Mouse (Mus musculus): ENCODE results near the gene Tlnrd1. TPM values are rescaled to one million over a fixed set of nuclear protein-coding genes. Genes with fewer than 3 reads are reported as not detected.
"Not testable (repeated sequence)": the region's sequence is repeated elsewhere in the genome, so short reads cannot be mapped to it uniquely, and the experiment has no call there.

Gene Tlnrd1
- polyA plus RNA-seq, 1 experiment from 2014 or later, result 10.9 TPM

DNA sequence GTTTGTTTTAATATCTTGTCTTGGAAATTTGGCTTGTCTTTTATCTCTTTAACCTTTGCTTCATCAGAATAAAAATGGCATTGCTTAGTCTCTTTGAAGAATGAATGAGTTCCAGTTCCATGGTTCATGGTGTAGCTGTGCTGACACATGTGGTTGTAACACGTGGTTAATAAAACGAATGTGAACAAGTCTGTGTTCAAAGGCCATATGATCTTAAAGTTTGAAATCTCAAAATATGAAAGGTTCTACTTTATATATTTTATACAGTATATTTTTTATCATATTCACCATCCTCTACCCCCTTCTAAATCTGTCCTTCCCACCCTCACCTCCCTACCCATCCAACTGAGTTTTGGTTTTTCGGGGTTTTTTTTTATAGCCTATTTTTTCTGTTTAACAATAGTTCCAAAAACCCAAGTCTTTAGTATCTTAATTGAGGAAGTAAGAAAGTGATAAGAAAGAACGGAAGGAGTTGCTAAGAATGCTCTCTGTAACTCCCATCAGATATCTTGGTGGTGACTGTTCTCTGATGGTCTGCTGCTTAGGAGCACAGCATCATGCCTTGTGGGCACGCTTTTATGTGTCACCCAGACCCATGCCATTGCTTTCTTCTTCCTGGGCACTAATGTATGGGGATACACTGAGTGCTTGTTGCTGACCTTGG, 12.1 kb upstream of the Tlnrd1 start:
- H3K36me3 ChIP-seq (replicated peaks), result peaks cover 51% of the 10 kb centered on the region
- 96% methylated on average over 5 of the region's 5 CpGs for WGBS
- no peak overlapping the region for H3K27ac ChIP-seq
- H3K9me3 ChIP-seq, result no peaks in the 10 kb centered on the region
- ATAC-seq (ENCODE audit: low FRiP score), result no peak
- no peaks in the 10 kb centered on the region for H3K27me3 ChIP-seq
- H3K4me3 ChIP-seq (replicated peaks), result no peak overlapping the region
- H3K4me2 ChIP-seq, result no peak overlapping the region
- H3K9ac ChIP-seq, result no peak overlapping the region
- H3K4me1 ChIP-seq, result peaks cover 16% of the 10 kb centered on the region

DNA sequence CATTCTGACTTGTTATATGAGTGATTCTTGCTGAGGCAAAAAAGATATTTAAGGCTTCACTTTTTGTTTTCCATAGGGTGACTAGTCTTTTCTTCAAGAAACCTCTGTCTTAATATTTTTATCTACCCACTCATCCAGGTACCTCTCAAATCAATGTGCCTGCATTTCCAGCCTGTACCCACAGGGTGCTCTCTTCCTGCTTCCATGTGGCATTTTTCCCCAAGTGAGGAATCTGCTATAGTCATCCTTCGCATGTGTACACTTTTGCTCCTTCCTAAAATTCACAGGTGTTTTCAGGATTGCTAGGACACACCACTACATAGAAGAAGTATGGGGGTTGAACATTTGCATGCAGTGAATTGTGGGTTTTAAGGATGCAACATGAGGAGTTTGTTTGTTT, 10.2 kb upstream of the Tlnrd1 start:
- ATAC-seq (ENCODE audit: low FRiP score), result no peak
- H3K4me3 ChIP-seq (replicated peaks), result no peak overlapping the region

DNA sequence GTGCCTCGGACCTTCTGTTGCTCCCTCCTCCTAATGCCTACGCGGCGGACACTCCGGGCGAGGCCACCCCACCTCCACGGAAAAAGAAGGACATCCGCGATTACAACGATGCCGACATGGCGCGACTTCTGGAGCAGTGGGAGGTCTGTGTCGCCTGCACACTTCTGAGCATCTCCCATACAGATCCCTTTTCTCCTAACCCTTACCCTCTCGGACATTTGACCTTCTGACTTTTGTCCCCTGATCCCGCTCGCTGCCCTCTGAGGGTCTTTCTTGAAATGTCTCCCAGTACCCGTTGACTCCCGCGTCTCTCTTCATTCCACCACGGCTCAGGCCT, 8.2 kb upstream of the Tlnrd1 start:
- ATAC-seq (ENCODE audit: low FRiP score), result peak; percentile 25
- Histone ChIP-seq H3K9ac (peak overlapping the region; percentile 79), H3K9me3 (no peaks in the 10 kb centered on the region), H3K36me3 (replicated peaks) (peaks cover 16% of the 10 kb centered on the region), H3K27ac (peak overlapping the region; percentile 83), H3K27me3 (no peaks in the 10 kb centered on the region), H3K4me2 (peak overlapping the region; percentile 80), H3K4me3 (replicated peaks) (peak overlapping the region; percentile 75), H3K4me1 (peaks cover 16% of the 10 kb centered on the region)
- 0% methylated on average over 19 of the region's 21 CpGs for WGBS

More for the DNA sequence above, 10.2 kb upstream of the Tlnrd1 start:
- Histone ChIP-seq H3K27me3 (no peaks in the 10 kb centered on the region), H3K4me2 (no peak overlapping the region), H3K9me3 (no peaks in the 10 kb centered on the region), H3K36me3 (replicated peaks) (peaks cover 36% of the 10 kb centered on the region), H3K27ac (no peak overlapping the region), H3K4me1 (peaks cover 16% of the 10 kb centered on the region), H3K9ac (no peak overlapping the region)
- 93% methylated on average over 1 of the region's 1 CpGs for WGBS

DNA sequence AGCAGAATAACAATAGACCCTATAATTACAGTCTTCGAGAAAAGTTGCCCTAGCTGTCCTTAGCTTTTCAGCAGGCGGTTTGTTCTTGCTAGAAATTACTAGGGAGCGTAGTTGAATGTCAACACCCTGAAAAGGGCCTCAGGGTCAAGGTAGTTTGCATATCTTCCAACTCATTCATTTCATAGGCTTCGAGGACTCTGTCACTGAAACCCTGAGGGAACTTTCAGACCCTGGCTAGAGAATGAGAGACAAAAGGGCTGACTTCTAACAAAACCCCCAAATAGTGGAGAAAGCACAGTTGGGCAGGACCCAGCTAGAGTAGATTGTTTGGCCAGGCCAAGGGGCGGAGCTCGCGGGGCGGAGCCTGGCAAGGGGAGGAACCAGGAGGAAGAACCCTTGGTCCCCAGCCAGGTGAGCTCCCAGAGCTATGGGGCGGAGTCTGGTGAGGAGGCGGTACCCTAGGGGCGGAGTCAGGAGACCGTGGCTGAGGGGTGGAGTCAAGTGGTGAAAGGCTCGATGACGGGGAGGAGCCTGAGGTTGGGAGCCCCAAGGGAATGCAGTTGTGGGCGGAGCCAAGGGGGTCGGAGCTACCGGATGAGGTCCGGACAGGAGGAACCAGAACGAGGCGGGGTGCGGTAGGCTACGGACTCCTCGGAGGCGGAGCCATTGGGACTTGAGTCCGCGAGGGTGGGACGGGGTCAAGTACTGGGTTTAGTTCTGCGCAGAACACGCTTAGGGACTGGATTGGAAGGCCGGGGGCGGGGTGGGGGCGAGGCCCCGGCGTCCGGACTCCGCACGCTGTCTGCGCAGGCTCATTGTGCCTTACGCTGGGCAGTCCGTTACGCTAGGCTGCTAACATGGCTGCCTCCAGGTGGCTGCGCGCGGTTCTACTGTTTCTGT, 7.6 kb upstream of the Tlnrd1 start:
- Histone ChIP-seq H3K9me3 (peaks cover 2% of the 10 kb centered on the region; the same call in 1 of the 2 replicates), H3K4me2 (peak overlapping the region; percentile 80), H3K36me3 (replicated peaks) (peaks cover 13% of the 10 kb centered on the region), H3K4me3 (replicated peaks) (peak overlapping the region; percentile 75), H3K27me3 (no peaks in the 10 kb centered on the region), H3K4me1 (peaks cover 16% of the 10 kb centered on the region), H3K27ac (peak overlapping the region; percentile 83), H3K9ac (peak overlapping the region; percentile 79)
- 3% methylated on average over 33 of the region's 44 CpGs for WGBS
- peak; percentile 96 for ATAC-seq (ENCODE audit: low FRiP score)

DNA sequence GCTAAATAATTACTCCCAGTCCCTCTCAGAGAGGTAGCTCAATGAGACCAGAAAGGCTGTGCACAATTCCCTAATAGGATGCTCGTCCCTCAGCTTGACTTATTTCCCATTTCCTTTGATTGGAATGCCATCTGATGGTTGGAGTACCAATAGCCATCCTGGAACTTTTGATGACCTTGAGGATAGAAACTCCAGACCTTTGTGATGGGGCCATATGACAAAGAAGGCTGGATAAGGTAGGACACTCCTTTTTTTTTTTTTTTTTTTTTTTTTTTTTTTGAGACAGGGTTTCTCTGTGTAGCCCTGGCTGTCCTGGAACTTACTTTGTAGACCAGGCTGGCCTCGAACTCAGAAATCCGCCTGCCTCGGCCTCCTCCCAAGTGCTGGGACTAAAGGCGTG, 5.8 kb upstream of the Tlnrd1 start:
- not testable (repeated sequence) for H3K27ac ChIP-seq; H3K9ac ChIP-seq; H3K36me3 ChIP-seq (replicated peaks); H3K4me3 ChIP-seq (replicated peaks); H3K4me2 ChIP-seq; ATAC-seq (ENCODE audit: low FRiP score); H3K9me3 ChIP-seq; H3K27me3 ChIP-seq
- 87% methylated on average over 5 of the region's 5 CpGs for WGBS
- H3K4me1 ChIP-seq, result peaks cover 20% of the 10 kb centered on the region

DNA sequence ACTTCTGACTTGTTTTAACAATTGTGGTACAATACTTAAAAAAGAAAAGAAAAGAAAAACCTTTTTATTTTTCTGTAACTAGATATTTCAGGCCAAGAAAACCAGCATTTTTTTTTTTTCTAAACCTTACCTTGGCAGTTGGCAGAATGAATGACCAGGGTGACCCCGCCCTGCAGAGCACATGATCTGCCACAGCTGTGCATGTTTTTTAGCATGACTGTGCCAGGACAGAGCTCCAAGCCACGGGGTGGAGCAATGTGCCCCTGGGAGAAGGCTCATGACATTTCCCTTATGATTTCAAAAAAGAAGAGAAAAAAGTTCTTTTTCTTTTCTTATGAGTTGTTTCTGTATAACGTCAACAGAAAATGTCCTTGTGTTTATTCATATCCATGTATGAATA, 5.3 kb upstream of the Tlnrd1 start:
- Histone ChIP-seq H3K9ac (no peak overlapping the region), H3K27ac (no peak overlapping the region), H3K4me3 (replicated peaks) (no peak overlapping the region), H3K4me1 (peaks cover 24% of the 10 kb centered on the region), H3K9me3 (peaks cover 4% of the 10 kb centered on the region; the same call in 1 of the 2 replicates), H3K4me2 (no peak overlapping the region), H3K36me3 (replicated peaks) (no peaks in the 10 kb centered on the region), H3K27me3 (no peaks in the 10 kb centered on the region)
- ATAC-seq (ENCODE audit: low FRiP score), result no peak
- 71% methylated on average over 3 of the region's 3 CpGs for WGBS

DNA sequence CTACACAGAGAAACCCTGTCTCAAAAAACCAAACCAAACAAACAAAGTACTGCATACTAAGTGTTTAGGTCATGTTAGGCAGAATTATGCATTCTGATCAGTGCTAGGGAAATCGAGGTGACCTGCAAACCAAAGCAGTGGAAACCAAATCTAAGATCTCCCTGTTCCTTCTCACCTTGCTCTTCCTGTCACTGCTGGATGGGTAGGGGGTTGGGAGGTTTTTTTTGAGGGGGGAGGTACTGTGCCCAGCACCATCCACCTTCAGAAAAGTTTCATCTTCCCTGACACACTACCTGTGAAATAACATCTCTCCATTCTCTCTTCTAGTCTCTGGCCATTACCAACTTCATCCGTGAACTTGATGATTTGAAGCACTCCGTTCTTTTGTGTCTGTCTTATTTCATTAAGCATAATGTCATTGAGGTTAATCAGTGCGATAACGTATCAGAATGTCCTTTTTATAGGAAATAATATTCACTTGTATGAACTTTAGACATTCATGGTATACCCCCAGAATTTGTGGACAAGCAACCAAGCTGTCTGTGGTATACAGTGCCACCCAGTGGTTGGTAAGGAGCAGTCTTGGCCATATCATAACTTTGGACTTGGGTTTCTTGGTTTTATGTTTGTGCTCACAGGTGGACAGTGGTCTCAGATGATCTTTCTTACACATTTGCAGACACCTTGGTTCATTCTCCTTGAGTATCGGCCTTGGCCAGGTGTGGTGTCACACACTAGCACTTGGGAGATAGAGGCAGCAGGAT, 2.4 kb upstream of the Tlnrd1 start:
- Histone ChIP-seq H3K4me2 (no peak overlapping the region), H3K4me3 (replicated peaks) (no peak overlapping the region), H3K9ac (no peak overlapping the region), H3K9me3 (peaks cover 9% of the 10 kb centered on the region; the same call in 1 of the 2 replicates), H3K27me3 (no peaks in the 10 kb centered on the region), H3K4me1 (peaks cover 30% of the 10 kb centered on the region), H3K36me3 (replicated peaks) (peaks cover 10% of the 10 kb centered on the region), H3K27ac (no peak overlapping the region)
- ATAC-seq (ENCODE audit: low FRiP score), result no peak
- WGBS, result 95% methylated on average over 6 of the region's 6 CpGs

DNA sequence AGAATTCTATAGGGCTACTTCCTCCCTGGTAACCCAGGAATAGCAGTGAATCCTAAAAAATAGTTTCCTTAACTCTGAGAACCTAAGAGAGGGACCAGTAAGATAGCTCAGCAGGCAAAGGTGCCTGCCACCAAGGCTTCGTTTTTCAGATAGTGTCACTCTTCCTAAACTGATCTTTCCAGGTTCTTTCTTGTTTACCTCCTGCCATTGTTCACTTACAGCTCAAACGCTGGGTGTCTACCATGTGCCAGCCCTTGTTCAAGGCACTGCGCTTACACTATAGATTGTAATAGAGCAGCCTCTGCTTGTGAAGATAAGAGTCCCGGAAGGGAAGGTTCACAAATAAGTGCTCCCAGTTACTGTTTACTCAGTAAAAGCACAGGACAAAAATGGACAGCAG, 1.7 kb upstream of the Tlnrd1 start:
- H3K27me3 ChIP-seq, result no peaks in the 10 kb centered on the region
- H3K4me3 ChIP-seq (replicated peaks), result no peak overlapping the region
- ATAC-seq (ENCODE audit: low FRiP score), result no peak
- H3K4me1 ChIP-seq, result peaks cover 36% of the 10 kb centered on the region
- H3K4me2 ChIP-seq, result no peak overlapping the region
- peaks cover 10% of the 10 kb centered on the region for H3K36me3 ChIP-seq (replicated peaks)
- no peak overlapping the region for H3K9ac ChIP-seq
- 93% methylated on average over 4 of the region's 4 CpGs for WGBS
- H3K27ac ChIP-seq, result no peak overlapping the region
- peaks cover 9% of the 10 kb centered on the region; the same call in 1 of the 2 replicates for H3K9me3 ChIP-seq

DNA sequence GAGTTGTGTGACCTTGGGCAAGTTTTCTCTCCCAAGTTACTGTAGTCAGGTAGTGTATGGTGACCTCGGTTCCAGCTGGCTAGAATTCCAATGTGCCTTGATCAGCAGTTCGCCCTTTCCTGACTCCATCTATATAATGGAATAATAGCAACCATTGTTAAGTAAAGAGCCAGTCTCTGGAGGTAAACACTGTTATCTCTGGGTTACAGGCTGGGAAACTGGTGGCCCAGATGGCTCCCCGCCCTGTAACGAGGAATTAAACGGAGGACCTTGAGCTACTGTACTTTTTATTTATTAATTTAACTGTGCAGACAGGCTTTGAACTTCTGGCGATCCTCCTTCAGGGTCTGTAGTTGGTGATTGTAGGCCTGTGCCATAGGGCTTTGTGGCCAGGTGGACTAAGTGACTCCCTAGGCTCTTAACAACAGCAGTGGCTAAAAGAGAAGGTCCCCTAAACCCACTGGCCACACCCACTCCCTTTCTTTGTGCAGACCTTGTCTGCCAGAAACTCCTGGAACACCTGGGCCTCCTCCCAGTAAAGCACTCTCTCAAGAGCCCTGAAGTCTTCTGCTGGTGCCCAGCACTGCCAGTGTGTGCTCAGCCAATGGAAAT, 922 bp upstream of the Tlnrd1 start:
- WGBS, result 43% methylated on average over 6 of the region's 6 CpGs
- Histone ChIP-seq H3K4me3 (replicated peaks) (peak overlapping the region; percentile 64), H3K9ac (peak overlapping the region; percentile 80; the same call in 1 of the 2 replicates), H3K4me2 (peak overlapping the region; percentile 84), H3K27ac (peak overlapping the region; percentile 92), H3K27me3 (no peaks in the 10 kb centered on the region), H3K9me3 (peaks cover 9% of the 10 kb centered on the region; the same call in 1 of the 2 replicates), H3K36me3 (replicated peaks) (peaks cover 10% of the 10 kb centered on the region), H3K4me1 (peaks cover 40% of the 10 kb centered on the region)
- no peak for ATAC-seq (ENCODE audit: low FRiP score)

DNA sequence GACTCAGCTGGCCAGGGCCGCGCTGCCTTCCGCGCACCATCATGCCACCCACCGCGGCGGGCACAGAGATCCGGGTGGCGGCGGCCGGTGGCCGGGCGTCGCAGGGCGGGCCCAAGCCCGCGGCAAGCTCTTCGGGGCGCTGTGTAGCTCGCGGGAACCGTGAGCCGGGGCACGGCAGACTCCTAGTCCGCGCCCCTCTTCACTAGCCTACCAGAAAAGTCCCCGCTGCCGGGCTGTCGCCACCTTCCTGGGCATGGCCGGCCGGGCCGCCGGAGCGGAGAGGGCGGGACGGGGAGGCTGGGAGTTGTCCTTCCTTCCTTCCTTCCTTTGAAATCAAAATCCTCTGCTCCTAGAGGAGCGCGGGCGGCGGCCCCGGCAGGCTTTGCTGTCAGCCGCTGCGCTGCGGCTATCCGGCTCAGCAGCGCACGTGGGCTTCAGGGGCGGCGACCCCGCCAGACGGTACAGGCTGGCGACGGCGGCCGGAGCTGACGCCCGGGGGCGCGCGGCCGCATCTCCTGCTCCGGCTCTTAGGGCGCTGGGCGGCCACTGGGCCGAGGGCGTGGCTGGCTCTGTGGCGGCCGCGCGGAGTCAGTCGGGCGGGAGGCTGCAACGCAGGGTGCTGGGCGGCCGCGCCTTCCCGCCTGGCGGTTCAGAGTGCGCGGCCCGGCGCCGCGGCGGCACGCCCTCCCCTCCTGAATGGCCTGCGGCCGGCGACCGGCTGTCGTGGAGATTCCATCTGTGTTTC, 657 bp downstream of the Tlnrd1 start:
- ATAC-seq (ENCODE audit: low FRiP score), result peak; percentile 78
- Histone ChIP-seq H3K9ac (peak overlapping the region; percentile 80), H3K4me2 (peak overlapping the region; percentile 84), H3K27ac (peak overlapping the region; percentile 92), H3K9me3 (peaks cover 9% of the 10 kb centered on the region; the same call in 1 of the 2 replicates), H3K4me1 (peaks cover 54% of the 10 kb centered on the region), H3K4me3 (replicated peaks) (peak overlapping the region; percentile 64), H3K36me3 (replicated peaks) (peaks cover 10% of the 10 kb centered on the region), H3K27me3 (no peaks in the 10 kb centered on the region)
- WGBS, result under 1% methylated on average over 86 of the region's 91 CpGs

DNA sequence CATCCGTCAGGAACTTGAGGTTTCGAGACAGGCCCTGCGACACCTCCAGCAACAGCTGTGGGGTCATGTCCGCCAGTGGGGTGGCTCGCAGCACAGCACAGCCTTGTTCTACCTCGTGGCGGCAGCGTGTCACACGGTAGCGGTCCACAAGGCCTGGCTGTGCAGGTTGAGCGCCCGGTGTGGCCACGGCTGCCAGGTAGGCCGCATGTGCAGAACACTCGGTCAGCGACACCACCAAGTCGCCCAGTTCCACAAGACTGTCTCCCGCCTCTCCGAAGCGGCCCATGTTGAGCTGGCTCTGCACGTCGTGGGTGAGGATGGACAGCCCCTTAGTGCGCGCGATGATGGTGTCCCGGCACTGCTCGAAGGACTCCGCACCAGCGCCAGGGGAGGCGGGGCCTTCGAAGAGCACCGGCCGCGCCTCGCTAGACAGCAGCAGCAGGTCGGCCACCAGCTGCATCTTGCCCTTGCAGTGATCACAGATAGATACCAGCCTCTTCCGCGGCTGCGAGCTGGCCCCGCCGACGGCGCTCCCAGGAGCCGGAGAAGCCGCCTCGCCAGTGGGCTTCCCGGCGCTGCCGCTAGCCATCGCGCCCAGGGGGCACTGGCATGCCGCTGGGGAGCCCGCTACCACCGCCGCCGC, 1.4 kb downstream of the Tlnrd1 start:
- H3K27me3 ChIP-seq, result no peaks in the 10 kb centered on the region
- WGBS, result 22% methylated on average over 56 of the region's 56 CpGs
- H3K4me2 ChIP-seq, result peak overlapping the region; percentile 84
- H3K27ac ChIP-seq, result peak overlapping the region; percentile 92
- peaks cover 10% of the 10 kb centered on the region for H3K36me3 ChIP-seq (replicated peaks)
- peak overlapping the region; percentile 64 for H3K4me3 ChIP-seq (replicated peaks)
- H3K9me3 ChIP-seq, result peaks cover 9% of the 10 kb centered on the region; the same call in 1 of the 2 replicates
- H3K9ac ChIP-seq, result peak overlapping the region; percentile 80
- peak; percentile 13 for ATAC-seq (ENCODE audit: low FRiP score)
- peaks cover 61% of the 10 kb centered on the region for H3K4me1 ChIP-seq

Measured in forebrain, embryonic 12.5 days (tissue).